Mouse (Mus musculus) neural tube, embryonic 14.5 days (tissue): ENCODE measurements around the gene Olfr1373. TPM values are rescaled to one million over a fixed set of nuclear protein-coding genes. Genes with fewer than 3 reads are reported as not detected.
"Not testable (repeated sequence)": the region's sequence is repeated elsewhere in the genome, so short reads cannot be mapped to it uniquely, and the experiment has no call there.

ENCODE experiments used
- ATAC-seq: fragments of 200-750 bp; cut with Nextera tagmentation; 2 replicates; pipeline ENCODE4 v1.8.0; 2017; ENCODE audit warnings: low read depth, mild to moderate bottlenecking, moderate TSS enrichment, moderate library complexity
- H3K27ac ChIP-seq: fragments of 300-500 bp; sonication (generic); 2 replicates; pipeline ENCODE4 v1.5.1; 2014; ENCODE audit warnings: low read depth, mild to moderate bottlenecking, control low read depth, low read length, moderate library complexity, mixed read lengths
- H3K27me3 ChIP-seq: fragments of 300-500 bp; sonication (generic); 2 replicates; pipeline ENCODE4 v1.6.1; 2014; ENCODE audit warnings: low read length; ENCODE audit not compliant: control insufficient read depth, insufficient read depth
- H3K36me3 ChIP-seq: fragments of 300-500 bp; sonication (generic); 2 replicates; pipeline ENCODE4 v1.6.1; 2014; ENCODE audit warnings: low read length, mixed read lengths; ENCODE audit not compliant: control insufficient read depth, insufficient read depth
- H3K4me1 ChIP-seq: fragments of 300-500 bp; sonication (generic); 2 replicates; pipeline ENCODE4 v1.6.1; 2014; ENCODE audit warnings: low read length; ENCODE audit not compliant: control insufficient read depth, insufficient read depth
- H3K4me2 ChIP-seq: fragments of 300-500 bp; sonication (generic); 2 replicates; pipeline ENCODE4 v1.6.1; 2014; ENCODE audit warnings: mild to moderate bottlenecking, low read depth, low read length, control low read depth
- H3K4me3 ChIP-seq: fragments of 300-500 bp; sonication (generic); 2 replicates; pipeline ENCODE4 v1.5.1; 2014; ENCODE audit warnings: low read depth, low read length, control low read depth, mixed read lengths
- H3K9ac ChIP-seq: fragments of 300-500 bp; sonication (generic); replicated peaks from 2 replicates; pipeline ENCODE4 v1.6.1; 2014; ENCODE audit warnings: low read depth, mild to moderate bottlenecking, control low read depth, low read length, mixed read lengths
- H3K9me3 ChIP-seq: fragments of 300-500 bp; sonication (generic); 2 replicates; pipeline ENCODE4 v1.6.1; 2016; ENCODE audit warnings: low read length; ENCODE audit not compliant: control insufficient read depth
- WGBS: fragments of 180-500 bp; shearing (Covaris S2); extraction: QIAGEN DNeasy Blood & Tissue Kit; methylation state at CpG from one replicate; pipeline ENCODE4 v1.1.7; 2014; 5-methylcytosine and 5-hydroxymethylcytosine counted together
- polyA plus RNA-seq: library from polyadenylated mRNA; unstranded; fragments of >200 nt; fragmentation: Nextera tagmentation; extraction: Ambion mirVana; gene quantifications from 2 replicates; pipeline ENCODE4 v1.2.1, GENCODE M21; 2014

Gene Olfr1373
- polyA plus RNA-seq, 1 experiment from 2014 or later, result not detected

DNA sequence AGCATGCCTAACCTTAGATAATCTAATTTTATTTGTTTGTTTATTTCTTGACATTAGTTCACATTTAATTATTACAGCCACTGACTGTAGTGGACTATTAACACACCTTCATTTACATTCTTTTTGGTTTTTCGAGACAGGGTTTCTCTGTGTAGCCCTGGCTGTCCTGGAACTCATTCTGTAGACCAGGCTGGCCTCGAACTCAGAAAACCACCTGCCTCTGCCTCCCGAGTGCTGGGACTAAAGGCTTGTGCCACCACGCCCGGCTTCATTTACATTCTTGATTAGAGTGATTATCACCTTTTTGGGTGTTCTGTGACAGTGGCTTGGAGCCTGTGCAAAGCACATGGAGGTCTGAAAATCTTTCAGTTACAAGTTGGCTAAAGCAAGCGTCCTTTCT is 29.2 kb downstream of the Olfr1373 start:
- whole genome bisulfite sequencing, result 94% methylated on average over 6 of the region's 6 CpGs

DNA sequence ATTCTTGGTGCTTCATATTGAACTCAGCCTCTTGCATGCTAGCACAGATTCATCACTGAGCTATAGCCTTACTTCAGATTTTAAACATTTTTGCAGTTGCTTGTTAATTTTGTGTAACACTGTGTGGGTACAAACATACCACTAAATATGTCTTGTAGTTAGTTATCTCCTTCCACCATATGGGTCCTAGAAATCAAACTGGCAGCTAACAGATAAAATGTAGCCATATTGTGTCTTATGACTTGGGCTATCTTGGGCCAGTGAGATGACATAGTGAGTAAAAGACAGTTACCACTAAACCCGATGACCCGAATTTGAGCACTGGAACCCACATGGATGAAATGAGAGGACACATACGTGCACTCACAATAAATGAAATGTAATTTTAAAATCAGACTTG is 29.8 kb downstream of the Olfr1373 start:
- WGBS, result 94% methylated on average over 3 of the region's 3 CpGs
- Histone ChIP-seq H3K9me3 (no peaks in the 10 kb centered on the region), H3K4me3 (no peak overlapping the region), H3K36me3 (peaks cover 49% of the 10 kb centered on the region), H3K27ac (no peak overlapping the region), H3K9ac (no peak overlapping the region), H3K27me3 (no peaks in the 10 kb centered on the region), H3K4me2 (no peak overlapping the region), H3K4me1 (no peaks in the 10 kb centered on the region)
- ATAC-seq, result no peak

More for the DNA sequence above, 29.2 kb downstream of the Olfr1373 start:
- ATAC-seq, H3K9me3 ChIP-seq, H3K9ac ChIP-seq, H3K4me2 ChIP-seq, H3K4me1 ChIP-seq, H3K4me3 ChIP-seq, H3K27me3 ChIP-seq, H3K27ac ChIP-seq: not testable (repeated sequence)
- peaks cover 53% of the 10 kb centered on the region for H3K36me3 ChIP-seq

DNA sequence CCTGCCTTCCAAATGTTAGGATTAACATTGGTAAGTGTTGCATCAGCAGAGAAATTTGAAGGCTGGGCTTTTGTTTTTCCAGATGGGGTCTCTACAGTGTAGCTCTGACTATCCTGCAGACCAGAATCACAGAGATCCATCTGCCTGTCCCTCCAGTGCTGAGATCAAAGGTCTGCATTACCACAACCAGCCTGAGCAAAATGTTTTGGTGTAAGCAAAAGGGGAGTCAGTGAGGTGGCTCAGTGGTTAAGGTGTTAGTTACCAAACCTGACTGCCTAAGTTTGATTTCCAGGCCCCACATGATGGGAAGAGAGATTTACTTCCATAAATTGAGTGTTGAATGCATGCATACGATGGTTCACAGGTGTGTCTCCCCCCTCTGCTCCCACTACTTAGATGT is 35.9 kb downstream of the Olfr1373 start:
- H3K27ac ChIP-seq, result no peak overlapping the region
- H3K4me1 ChIP-seq, result no peaks in the 10 kb centered on the region
- no peak overlapping the region for H3K4me2 ChIP-seq
- peaks cover 10% of the 10 kb centered on the region; the same call in 1 of the 2 replicates for H3K36me3 ChIP-seq
- H3K4me3 ChIP-seq, result no peak overlapping the region
- ATAC-seq, result no peak
- H3K9ac ChIP-seq, result no peak overlapping the region
- 82% methylated on average over 1 of the region's 1 CpGs for WGBS
- no peaks in the 10 kb centered on the region for H3K27me3 ChIP-seq
- H3K9me3 ChIP-seq, result no peaks in the 10 kb centered on the region

DNA sequence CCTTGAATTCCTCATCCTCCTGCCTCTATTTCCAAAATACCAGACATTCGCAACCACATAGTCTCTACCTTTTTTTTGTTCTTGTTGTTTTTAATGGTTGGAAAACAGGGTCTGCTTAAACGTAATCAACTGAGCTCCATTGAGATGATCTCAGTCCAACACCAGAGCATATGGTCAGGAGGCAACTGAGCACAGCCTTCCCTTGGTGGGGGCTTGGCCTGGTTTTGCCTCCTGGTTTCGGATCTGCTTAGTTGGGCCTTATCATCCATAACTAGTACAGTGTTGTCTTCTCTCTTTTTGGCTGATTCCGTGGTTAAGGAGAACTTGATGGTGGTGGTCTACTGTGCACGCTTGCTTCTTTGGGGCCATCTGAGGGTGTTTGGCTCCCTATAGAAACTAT is 36.5 kb downstream of the Olfr1373 start:
- Histone ChIP-seq H3K9ac (no peak overlapping the region), H3K4me1 (0 out of 2 replicates have a peak, but pooled peaks cover 2% of the 10 kb centered on the region), H3K9me3 (no peaks in the 10 kb centered on the region), H3K4me2 (no peak overlapping the region), H3K27me3 (no peaks in the 10 kb centered on the region), H3K36me3 (peaks cover 6% of the 10 kb centered on the region; the same call in 1 of the 2 replicates), H3K4me3 (no peak overlapping the region), H3K27ac (no peak overlapping the region)
- ATAC-seq, result no peak
- WGBS, result 92% methylated on average over 5 of the region's 5 CpGs

DNA sequence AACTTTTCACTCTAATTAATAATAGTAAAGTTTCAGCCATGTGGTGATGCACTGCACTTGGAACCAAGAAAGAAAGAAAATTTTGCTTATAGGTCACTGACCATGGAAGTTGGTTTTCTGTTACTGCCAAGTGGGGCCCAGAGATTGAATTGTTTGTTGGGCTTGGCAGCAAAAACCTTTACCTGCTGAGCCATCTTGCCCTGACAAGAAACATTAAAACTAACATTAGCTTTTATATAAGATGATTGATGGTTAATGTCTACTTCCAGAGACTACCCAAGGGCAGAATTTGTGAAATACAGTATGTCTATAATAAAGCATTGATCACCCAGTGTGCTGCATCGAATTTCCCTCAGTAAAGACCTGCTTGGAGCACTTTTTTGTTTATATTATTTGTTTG is 38.9 kb downstream of the Olfr1373 start:
- H3K4me3 ChIP-seq, result no peak overlapping the region
- H3K4me1 ChIP-seq, result 0 out of 2 replicates have a peak, but pooled peaks cover 2% of the 10 kb centered on the region
- WGBS, result 93% methylated on average over 1 of the region's 1 CpGs
- H3K36me3 ChIP-seq, result no peaks in the 10 kb centered on the region
- no peak overlapping the region for H3K27ac ChIP-seq
- H3K4me2 ChIP-seq, result no peak overlapping the region
- no peak overlapping the region for H3K9ac ChIP-seq
- ATAC-seq, result no peak
- no peaks in the 10 kb centered on the region for H3K9me3 ChIP-seq
- no peaks in the 10 kb centered on the region for H3K27me3 ChIP-seq

DNA sequence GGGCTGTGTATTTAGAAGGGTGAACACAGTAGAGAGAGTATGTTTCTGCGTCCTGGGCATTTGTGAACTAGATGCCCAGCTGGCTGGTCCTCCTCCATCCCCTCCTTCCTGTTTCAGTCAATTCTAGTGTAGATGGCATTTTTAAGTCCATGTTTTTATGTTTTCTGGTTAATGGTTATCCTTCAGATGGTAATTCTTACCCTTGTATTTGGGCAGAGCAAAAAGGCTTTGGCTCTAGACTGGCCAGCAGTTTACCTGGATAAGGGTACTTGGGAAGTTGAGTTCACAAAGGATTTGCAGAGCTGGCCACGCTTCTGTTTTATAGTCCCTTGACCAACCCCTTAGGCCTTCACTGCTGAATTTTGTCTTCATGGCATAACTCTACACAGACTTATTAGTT is 39.3 kb downstream of the Olfr1373 start:
- no peaks in the 10 kb centered on the region for H3K36me3 ChIP-seq
- no peaks in the 10 kb centered on the region for H3K9me3 ChIP-seq
- H3K27me3 ChIP-seq, result no peaks in the 10 kb centered on the region
- no peak for ATAC-seq
- H3K27ac ChIP-seq, result no peak overlapping the region
- 97% methylated on average over 2 of the region's 2 CpGs for WGBS
- no peak overlapping the region for H3K4me2 ChIP-seq
- H3K9ac ChIP-seq, result no peak overlapping the region
- peaks cover 4% of the 10 kb centered on the region for H3K4me1 ChIP-seq
- H3K4me3 ChIP-seq, result no peak overlapping the region

DNA sequence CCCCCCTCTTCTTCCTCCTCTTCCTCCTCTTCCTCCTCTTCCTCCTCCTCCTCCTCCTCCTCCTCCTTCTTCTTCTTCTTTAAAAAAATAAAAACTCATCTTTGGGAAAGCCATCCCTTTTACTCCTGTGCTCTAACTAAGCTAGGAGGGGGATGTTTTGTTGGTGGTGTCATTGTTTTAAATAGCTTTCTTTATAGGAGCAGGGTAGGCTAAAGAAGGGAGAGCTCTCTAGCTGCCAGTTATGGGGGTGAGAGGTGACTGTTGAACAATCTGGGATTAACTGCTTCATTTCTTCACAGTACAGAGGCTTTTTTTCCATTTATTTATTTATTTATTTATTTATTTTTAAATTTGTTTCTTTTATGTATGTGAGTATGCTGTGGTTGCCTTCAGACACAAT is 39.8 kb downstream of the Olfr1373 start:
- Histone ChIP-seq H3K36me3 (no peaks in the 10 kb centered on the region), H3K4me1 (peaks cover 9% of the 10 kb centered on the region), H3K4me3 (no peak overlapping the region), H3K27ac (no peak overlapping the region), H3K9me3 (no peaks in the 10 kb centered on the region), H3K27me3 (no peaks in the 10 kb centered on the region), H3K9ac (no peak overlapping the region), H3K4me2 (no peak overlapping the region)
- no peak for ATAC-seq

DNA sequence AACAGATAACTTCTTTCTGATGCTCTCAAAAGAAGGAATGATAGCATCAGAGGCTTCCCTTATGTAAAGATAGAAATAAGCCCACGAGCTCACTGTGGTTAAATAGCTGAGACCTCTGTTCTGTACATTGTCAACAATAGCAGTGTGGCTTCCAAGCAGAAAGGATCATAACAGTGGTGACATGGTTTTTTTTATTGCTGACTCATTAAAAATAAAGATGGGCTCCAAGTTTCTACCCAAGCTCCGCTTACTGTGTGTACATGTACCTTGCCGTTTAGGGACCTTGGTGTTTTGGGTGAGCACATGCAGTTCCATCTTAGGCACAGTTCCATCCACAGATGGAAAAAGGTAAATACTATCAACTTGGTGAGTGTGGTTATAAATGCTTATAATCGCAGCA is 42.4 kb downstream of the Olfr1373 start:
- ATAC-seq, result no peak
- no peaks in the 10 kb centered on the region for H3K27me3 ChIP-seq
- H3K9ac ChIP-seq, result no peak overlapping the region
- 94% methylated on average over 4 of the region's 4 CpGs for WGBS
- H3K4me3 ChIP-seq, result no peak overlapping the region
- H3K36me3 ChIP-seq, result no peaks in the 10 kb centered on the region
- H3K4me1 ChIP-seq, result peaks cover 16% of the 10 kb centered on the region
- H3K4me2 ChIP-seq, result no peak overlapping the region
- H3K9me3 ChIP-seq, result no peaks in the 10 kb centered on the region
- no peak overlapping the region for H3K27ac ChIP-seq

DNA sequence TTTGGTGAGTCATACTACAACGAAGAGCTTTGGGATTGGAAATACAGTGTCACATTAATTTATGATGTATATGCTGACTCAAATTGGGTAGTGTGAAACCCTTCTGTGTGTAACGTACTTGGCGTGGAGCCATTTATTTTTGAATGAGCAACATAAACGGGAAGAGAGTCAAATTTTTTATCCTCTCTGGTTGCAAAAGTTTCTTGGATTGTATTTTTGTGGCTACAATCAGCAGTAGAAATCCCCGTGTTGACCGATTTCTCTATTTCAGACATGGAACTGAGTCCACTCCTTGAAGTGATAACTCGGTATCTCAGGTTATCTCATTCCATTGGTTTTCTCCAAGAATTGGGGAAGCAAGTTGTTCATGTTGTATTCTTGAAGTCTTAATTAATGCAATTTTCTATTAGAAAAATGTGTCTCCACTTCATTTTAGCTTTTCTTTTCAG is 45.5 kb downstream of the Olfr1373 start:
- WGBS, result 8% methylated on average over 7 of the region's 7 CpGs
- H3K4me2 ChIP-seq, result peak overlapping the region; percentile 89
- no peaks in the 10 kb centered on the region for H3K36me3 ChIP-seq
- H3K9ac ChIP-seq, result peak overlapping the region; percentile 98
- no peaks in the 10 kb centered on the region for H3K27me3 ChIP-seq
- no peak for ATAC-seq
- no peaks in the 10 kb centered on the region for H3K9me3 ChIP-seq
- H3K27ac ChIP-seq, result peak overlapping the region; percentile 100; the same call in 1 of the 2 replicates
- H3K4me3 ChIP-seq, result peak overlapping the region; percentile 100
- H3K4me1 ChIP-seq, result peaks cover 18% of the 10 kb centered on the region
